Mouse (Mus musculus) adrenal gland, adult 8-10 months (tissue): ENCODE measurements around the gene Pgpep1. TPM values are rescaled to one million over a fixed set of nuclear protein-coding genes. Genes with fewer than 3 reads are reported as not detected.

ENCODE experiments used
- DNase-seq: peaks from one replicate; pipeline ENCODE4 v3.0.0; 2022
- total RNA-seq, 4 experiments: library from RNA; stranded (reverse); gene quantifications; 2 replicates each; pipeline ENCODE4 v1.2.4; 2022

Gene Pgpep1
- total RNA-seq, 4 experiments from 2014 or later: 129 to 163 (median 131) TPM

- peak; percentile 43 for DNase-seq
These were observed 52.1 kb downstream of the Pgpep1 start for GRCm38 (mm10) chr8:70607898-70608748.

DNA sequence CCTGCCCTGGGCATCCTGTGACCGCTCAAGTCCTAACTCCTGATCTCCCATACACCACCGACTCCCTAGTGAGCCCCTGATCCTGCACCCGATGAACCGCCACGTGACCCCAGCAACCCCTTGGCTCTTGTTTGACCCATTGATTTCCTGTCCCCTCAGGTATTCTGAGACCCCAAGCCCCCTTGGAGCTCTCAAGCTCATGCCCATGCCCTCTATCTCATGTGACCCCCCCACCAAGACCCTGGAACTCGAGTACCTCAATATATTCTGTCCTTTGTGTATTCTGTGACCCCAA is 52.6 kb downstream of the Pgpep1 start:
- DNase-seq: no peak

DNA sequence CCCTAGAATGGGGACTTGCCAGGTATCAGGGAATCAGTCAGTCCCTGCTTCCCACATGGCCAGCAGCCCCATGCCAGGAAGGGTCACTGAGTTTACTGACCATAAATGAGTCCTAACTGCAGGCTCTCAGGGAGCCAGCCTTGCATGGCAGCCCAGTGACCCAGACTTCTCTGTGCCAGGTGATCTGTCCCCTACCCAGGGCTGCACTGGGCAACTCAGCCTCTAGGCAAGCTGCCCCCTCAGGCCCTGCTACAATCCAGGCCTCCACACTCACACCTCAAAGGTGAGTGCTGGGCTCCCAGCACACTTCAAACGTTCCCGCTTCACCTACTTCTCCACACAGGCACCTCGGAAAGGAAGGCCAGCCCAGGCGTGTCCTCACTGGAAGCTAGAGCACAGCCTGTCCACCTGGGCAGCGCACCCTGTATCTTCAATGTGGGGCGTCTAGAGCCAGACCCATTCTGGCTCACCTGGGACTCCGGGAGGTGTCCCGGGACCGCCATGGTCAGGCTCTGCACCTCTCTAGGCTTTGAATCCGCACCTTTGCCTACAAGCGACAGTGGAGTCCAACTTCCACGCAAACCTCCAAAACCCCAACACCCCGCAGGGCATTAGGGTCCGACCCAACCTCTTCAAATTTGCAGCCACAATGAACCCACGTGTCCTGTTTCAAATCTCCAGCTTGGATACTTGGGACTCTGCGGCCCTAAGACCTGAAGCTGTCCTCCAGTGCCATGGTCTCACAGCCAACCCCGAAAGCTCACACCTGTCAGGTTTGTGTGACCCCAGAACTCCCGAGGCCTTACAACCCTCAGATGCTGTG is 53.2 kb downstream of the Pgpep1 start:
- DNase-seq: no peak

GRCm38 (mm10) chr8:70605871-70606779 is 54.1 kb downstream of the Pgpep1 start:
- no peak for DNase-seq

DNA sequence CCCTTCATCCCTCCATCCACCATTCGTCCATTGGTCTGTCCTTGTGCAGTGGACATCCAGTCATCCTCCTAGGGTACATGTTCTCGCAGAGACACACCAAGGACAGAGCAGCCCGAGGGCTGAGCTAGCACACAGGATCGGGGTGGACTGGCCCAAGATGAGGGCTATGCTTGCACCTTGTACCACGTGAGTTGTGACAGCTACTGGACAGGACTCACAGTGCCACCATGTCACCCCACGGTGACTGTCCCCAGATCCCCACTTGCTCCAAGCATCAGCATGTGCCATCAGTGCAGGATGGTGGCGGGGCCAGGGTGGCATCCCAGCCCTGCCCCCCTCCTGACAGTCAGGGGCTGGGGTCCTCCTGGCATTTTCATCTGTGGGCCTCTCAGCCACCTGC is 55.6 kb downstream of the Pgpep1 start:
- DNase-seq: no peak

- DNase-seq: no peak
These were observed 57.9 kb downstream of the Pgpep1 start for GRCm38 (mm10) chr8:70602139-70602811.

GRCm38 (mm10) chr8:70601271-70601649 is 58.9 kb downstream of the Pgpep1 start:
- peak; percentile 91 for DNase-seq

DNA sequence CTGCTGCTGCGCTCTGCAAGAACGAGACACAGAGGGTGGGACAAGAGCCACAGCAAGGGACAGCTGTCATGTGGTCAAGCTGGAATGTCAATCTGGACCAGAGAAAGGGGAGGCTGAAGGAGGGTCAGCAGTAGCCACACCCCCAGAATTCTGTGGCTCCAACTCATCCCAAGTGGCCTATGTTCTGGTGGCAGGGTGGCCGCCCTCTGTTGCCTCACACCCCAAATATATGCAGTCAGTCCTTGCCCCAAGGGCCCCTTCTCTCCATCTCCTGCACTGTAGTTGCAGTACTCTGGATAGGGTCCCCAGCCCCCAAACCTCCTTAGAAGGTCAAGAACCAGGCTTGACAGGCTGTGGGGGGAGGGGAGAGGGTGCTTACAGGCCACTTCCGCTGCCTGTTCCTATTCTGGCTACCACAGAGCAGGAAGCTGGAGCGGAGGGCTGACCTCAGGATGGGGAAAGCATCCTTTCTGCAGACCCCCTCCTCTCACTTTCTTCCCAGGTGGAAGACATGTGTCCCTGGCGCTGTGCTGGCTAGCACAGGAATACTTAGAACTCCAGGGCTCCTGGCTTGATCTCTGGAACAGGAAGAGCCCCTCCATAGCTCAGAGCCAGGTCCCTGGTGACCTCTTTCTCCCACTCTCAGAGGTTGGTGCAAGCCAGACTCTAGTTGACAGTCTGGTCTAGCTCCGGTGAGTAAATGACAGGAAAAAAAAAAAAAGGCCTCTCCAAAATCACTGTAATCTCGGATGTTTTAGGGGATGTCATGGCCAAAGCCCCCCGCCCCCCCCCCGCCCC is 59.5 kb downstream of the Pgpep1 start:
- no peak for DNase-seq

DNA sequence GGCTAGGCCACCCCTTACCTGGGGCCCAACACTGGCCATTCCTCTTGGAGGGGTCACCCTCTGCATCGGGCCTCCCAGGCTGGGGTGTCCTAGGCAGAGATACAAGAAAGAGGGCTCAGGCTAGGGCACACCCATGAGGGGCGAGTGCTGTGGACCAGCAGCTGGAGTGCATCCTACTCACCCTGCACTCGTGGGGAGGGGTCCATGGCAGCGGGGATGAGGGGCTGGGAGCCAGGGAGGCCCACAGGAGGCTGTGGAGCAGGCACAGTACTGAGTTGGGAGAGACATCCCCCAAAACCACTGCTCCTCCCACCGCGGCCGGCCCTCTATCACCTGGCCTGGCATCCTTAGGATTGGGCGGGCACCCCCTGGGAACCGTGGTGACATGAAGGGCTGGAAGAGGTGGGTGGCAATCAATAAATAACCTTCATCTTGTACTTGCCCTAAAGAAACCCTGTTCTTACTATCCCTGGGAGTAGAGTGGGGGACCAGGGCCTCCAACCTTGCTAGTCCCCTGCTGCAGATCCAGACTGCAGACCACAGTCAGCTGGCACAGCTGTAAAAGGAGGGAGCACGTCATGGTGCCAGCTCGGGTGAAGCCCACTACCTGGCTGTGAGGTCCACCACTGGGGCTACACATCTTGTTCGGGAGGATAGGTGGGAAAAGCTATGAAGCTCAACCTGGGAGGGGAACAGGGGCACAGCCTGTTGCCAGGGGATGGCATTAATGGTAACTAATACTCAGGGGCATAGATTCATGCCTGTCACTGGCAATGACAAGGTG is 60.5 kb downstream of the Pgpep1 start:
- DNase-seq: no peak

GRCm38 (mm10) chr8:70598722-70599121 is 61.5 kb downstream of the Pgpep1 start:
- DNase-seq: no peak

GRCm38 (mm10) chr8:70598283-70598682 is 61.9 kb downstream of the Pgpep1 start:
- no peak for DNase-seq

DNA sequence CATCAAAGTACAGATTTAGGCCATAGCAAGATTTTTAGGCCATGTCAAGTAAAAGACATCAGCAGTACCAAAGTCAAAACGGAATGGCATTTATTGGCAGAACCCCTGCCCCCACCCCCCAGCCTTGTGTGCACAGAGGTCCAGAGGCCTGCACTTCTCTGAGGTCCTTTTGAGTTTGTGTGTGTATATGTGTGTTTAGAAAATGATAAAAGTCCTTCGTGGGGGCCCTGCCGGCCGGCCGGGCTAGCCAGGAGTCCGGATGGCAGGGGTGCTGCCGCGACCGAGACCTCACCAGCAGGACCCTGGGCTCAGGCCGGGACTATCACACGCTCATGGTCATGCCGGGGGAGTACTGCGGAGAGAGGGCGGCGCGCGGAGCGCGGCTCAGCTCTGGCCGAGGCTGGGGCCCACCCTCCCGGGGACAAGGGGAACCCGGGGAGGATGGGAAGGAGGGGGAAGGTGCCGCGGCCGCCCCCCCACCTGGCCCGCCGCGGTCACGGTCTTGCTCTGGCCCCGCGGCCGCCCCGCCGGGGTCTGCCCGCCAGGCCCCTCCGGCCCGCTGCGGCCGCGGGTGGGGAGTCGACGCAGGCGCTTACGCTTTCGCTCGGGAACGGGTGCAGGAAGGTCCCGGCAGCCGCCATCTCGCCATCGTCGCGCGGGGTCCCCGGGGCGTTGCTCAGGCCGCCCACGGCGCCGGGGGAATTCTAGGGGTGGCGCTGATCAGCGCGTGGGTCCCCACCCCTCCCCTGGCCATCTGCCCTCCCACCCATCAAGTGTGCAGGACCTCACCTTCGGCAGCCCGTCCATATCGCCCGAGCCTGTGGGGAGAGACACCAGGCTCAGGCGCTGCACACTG is 62.5 kb downstream of the Pgpep1 start:
- no peak for DNase-seq

GRCm38 (mm10) chr8:70596775-70597416 is 63.3 kb downstream of the Pgpep1 start:
- DNase-seq: no peak

Other genes starting within 250 kb of the Pgpep1 start
- gene Crtc1, start 220.8 kb downstream of the Pgpep1 start, total RNA-seq: 10 to 100 TPM; 25.3 to 52.7 (median 36.5) TPM
- 10 to 100 TPM; 27.3 to 35.8 (median 30.6) TPM for gene Klhl26, start 183.4 kb downstream of the Pgpep1 start, total RNA-seq
- gene Tmem59l, start 173.0 kb downstream of the Pgpep1 start, total RNA-seq: 10 to 100 TPM; 27.2 to 44.6 (median 31.0) TPM
- gene Crlf1, start 167.2 kb downstream of the Pgpep1 start, total RNA-seq: 1 to 10 TPM in 1 of 4 experiments, under 1 TPM in 2, not detected in 1; 0.51 to 1.5 (median 0.59) TPM
- gene Rex1bd, start 153.6 kb downstream of the Pgpep1 start, total RNA-seq: 100 to 1,000 TPM; 126 to 165 (median 148) TPM
- 1,000 to 10,000 TPM; 1,217 to 1,378 (median 1,304) TPM for gene Uba52, start 149.6 kb downstream of the Pgpep1 start, total RNA-seq
- 100 to 1,000 TPM; 352 to 405 (median 379) TPM for gene Fkbp8, start 132.7 kb downstream of the Pgpep1 start, total RNA-seq
- gene Kxd1, start 132.4 kb downstream of the Pgpep1 start, total RNA-seq: 10 to 100 TPM; 77.1 to 86.6 (median 80.3) TPM
- gene Ell, start 120.9 kb downstream of the Pgpep1 start, total RNA-seq: 10 to 100 TPM; 25.2 to 38.3 (median 30.3) TPM
- gene Isyna1, start 66.0 kb downstream of the Pgpep1 start, total RNA-seq: 100 to 1,000 TPM; 124 to 207 (median 158) TPM
- gene Ssbp4, start 51.5 kb downstream of the Pgpep1 start, total RNA-seq: 100 to 1,000 TPM in 2 of 4 experiments, 10 to 100 TPM in 2; 69.3 to 158 (median 120) TPM
- gene Lrrc25, start 44.2 kb downstream of the Pgpep1 start, total RNA-seq: 1 to 10 TPM; 1.5 to 4.4 (median 3.2) TPM
- gene Gdf15, start 27.9 kb downstream of the Pgpep1 start, total RNA-seq: 1 to 10 TPM; 1.8 to 3.5 (median 3.0) TPM
- gene Lsm4, start 12.9 kb upstream of the Pgpep1 start, total RNA-seq: 100 to 1,000 TPM in 1 of 4 experiments, 10 to 100 TPM in 3; 81.4 to 101 (median 86.6) TPM
- gene Jund, start 38.6 kb upstream of the Pgpep1 start, total RNA-seq: 100 to 1,000 TPM; 187 to 329 (median 253) TPM
- gene Iqcn, start 43.1 kb upstream of the Pgpep1 start, total RNA-seq: under 1 TPM in 3 of 4 experiments, not detected in 1; 0.07 to 0.09 (median 0.08) TPM
- gene Gm3336, start 58.2 kb upstream of the Pgpep1 start, total RNA-seq: not detected
- gene Pde4c, start 63.3 kb upstream of the Pgpep1 start, total RNA-seq: under 1 TPM; 0.26 to 0.86 (median 0.30) TPM
- gene Rab3a, start 94.3 kb upstream of the Pgpep1 start, total RNA-seq: 10 to 100 TPM; 59.6 to 90.1 (median 74.4) TPM
- gene Mpv17l2, start 100.6 kb upstream of the Pgpep1 start, total RNA-seq: 100 to 1,000 TPM; 106 to 166 (median 126) TPM
- 10 to 100 TPM; 44.0 to 73.8 (median 57.9) TPM for gene Pik3r2, start 116.3 kb upstream of the Pgpep1 start, total RNA-seq
- gene Mast3, start 144.7 kb upstream of the Pgpep1 start, total RNA-seq: 10 to 100 TPM; 17.8 to 37.7 (median 26.5) TPM
- under 1 TPM; 0.11 to 0.75 (median 0.22) TPM for gene Il12rb1, start 148.1 kb upstream of the Pgpep1 start, total RNA-seq
- 10 to 100 TPM; 11.7 to 17.7 (median 14.5) TPM for gene Arrdc2, start 179.3 kb upstream of the Pgpep1 start, total RNA-seq
- 1 to 10 TPM; 4.2 to 4.7 (median 4.4) TPM for gene Kcnn1, start 202.9 kb upstream of the Pgpep1 start, total RNA-seq
- gene Ccdc124, start 213.5 kb upstream of the Pgpep1 start, total RNA-seq: 10 to 100 TPM; 48.5 to 68.7 (median 51.3) TPM
- not detected for gene Slc5a5, start 232.4 kb upstream of the Pgpep1 start, total RNA-seq
- 1,000 to 10,000 TPM; 1,169 to 1,386 (median 1,259) TPM for gene Rpl18a, start 237.0 kb upstream of the Pgpep1 start, total RNA-seq
- gene Map1s, start 245.5 kb upstream of the Pgpep1 start, total RNA-seq: 10 to 100 TPM; 35.7 to 54.1 (median 50.0) TPM